Mouse (Mus musculus): ENCODE data around the gene Rap1b. TPM values are rescaled to one million over a fixed set of nuclear protein-coding genes. Genes with fewer than 3 reads are reported as not detected.
A peak's percentile ranks its signal among the peaks of the same experiment; 100 is the strongest.

The Rap1b gene
- total RNA-seq, 1 experiment from 2014 or later, result 126 TPM

DNA sequence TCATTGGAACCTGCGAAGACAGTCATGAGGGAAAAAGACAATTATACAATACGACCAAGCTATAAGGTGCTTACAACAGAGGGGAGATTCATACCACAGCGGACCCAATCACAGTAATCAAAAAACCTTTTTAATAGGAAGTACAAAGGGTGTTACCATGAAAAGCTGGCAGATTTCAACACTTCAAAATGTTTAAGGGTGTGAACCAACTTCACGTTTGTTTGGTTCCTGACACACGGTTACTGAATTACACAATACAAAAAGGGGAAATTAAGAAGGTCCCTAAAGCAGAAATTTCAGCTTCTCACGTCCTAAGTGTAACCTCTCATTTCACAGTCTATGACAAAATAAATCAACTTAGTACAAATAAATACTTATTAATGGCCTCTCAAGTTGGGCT lies 27.2 kb downstream of the Rap1b start:
- no peak for DNase-seq

- DNase-seq, result no peak
Measured at GRCm38 (mm10) chr10:117816721-117817120, 29.1 kb downstream of the Rap1b start.

GRCm38 (mm10) chr10:117812501-117812900 lies 33.3 kb downstream of the Rap1b start:
- no peak for DNase-seq

DNA sequence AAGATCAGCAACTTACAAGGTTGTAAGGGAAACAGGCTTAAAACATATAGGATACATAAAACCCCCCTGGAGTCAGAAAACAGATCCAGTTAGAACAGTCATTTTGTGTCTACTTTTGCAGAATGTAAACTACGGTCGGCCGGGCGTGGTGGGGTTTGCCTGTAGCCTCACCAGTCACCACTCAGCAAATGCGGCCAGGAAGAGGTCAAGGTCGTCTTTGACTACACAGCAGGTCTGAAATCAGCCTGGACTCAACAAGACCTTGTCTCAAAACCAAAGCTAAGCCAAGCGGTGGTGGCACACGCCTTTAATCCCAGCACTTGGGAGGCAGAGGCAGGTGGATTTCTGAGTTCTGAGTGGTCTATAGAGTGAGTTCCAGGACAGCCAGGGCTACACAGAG lies 34.3 kb downstream of the Rap1b start:
- no peak for DNase-seq

DNA sequence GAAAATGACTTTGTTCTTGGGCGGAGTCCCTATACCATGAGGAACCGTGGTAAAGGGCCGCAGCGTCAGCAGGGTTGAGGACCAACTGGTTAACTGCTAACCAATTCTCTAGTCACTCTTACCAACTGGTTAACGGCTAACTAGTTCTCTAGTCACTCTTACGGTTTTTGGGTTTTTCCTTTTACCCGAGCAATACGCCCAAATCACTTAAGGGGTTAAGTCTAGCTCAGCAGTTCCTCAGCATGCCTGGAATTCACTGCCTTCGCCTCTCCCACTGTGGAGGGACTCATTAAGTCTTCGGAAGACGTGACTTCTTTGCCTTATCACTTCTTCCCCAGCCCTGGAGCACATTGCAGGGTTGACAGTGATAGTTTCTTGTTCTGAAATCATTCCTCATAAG lies 35.3 kb downstream of the Rap1b start:
- no peak for DNase-seq

DNA sequence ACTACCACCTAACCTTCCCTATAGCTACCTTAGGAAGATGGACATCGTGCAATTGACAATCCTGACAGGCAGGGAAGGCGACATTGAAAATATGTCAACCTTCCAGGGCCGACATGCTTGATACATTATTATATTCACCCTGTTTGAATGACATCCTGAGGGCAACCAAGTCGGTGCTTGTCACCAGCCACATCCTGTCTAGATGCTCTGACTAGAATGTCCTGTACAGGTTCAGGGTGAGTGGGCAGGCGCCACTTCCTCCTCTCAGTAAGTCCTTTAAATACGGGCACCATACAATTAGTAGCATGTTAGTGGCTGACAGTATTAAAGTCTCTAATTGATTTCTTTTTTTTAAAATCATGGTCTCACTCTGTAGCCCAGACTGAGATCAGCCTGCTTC lies 37.8 kb downstream of the Rap1b start:
- no peak for DNase-seq

DNA sequence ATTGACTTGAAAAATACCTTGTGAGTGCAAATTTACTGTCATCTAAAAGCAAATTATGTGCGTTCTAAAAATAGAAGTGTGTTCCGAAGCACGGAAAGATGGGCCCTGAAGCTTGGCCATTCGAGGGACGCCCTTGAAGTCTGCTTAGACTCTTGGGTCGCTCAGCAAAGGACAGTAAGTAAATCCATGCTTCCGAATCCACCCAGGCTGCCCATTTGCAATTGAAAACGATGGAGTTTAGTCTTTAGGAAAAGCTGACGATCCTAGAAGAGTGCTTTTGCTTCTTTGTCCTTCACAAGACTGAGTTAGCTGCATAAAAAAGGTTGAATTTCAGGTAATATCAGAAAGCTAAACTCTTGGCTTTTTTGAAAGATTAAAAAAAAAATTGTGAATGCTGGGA lies 39.9 kb downstream of the Rap1b start:
- no peak for DNase-seq

- no peak for DNase-seq
Measured at GRCm38 (mm10) chr10:117803870-117804850, 41.7 kb downstream of the Rap1b start.

DNA sequence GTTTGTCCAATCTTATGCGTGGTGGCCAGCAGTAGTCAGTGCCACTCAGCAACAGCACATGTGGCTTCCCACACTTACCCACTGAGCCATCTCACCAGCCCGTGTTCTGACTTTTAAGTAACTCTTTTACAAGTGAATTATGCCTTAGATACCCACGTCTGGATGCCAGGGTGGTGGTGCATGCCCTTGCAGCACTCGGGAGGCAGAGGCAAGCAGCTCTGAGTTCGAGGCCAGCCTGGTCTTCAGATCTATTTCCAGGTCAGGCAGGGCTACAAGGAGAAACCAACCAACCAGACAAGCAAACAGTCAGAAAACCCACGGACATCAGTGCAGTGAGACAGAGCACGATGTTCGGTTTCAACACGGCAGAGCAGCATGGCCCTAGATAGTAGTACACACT lies 43.9 kb downstream of the Rap1b start:
- no peak for DNase-seq

GRCm38 (mm10) chr10:117799806-117800205 lies 46.0 kb downstream of the Rap1b start:
- DNase-seq, result no peak

DNA sequence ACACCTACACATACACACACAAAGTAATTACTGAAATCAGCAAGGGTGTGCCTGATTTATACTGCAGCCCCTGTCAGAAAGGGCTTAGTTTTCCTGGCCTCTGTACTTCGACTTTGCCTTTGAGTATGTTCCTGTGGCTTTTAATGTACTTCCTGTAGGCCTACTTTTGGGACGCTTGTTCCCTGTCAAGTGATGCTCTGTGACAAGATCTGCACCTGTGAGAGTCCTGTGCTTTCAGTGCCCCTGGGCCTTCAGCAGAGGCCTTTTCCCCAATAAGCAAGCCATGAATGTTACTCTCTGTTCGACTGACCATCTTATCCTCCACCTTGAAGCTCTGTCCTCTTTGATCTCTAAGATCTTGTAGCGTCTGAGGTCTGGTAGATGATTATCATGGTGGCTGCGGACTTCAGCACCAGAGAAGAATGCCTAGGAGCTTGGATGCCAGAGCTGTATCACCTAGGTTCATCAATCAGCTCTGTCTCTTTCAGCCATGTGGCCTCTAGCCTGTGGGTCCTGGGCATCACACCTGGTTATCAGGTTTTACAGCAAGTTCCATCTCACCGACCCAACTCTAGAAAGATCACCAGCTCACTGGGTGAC lies 47.3 kb downstream of the Rap1b start:
- no peak for DNase-seq

DNA sequence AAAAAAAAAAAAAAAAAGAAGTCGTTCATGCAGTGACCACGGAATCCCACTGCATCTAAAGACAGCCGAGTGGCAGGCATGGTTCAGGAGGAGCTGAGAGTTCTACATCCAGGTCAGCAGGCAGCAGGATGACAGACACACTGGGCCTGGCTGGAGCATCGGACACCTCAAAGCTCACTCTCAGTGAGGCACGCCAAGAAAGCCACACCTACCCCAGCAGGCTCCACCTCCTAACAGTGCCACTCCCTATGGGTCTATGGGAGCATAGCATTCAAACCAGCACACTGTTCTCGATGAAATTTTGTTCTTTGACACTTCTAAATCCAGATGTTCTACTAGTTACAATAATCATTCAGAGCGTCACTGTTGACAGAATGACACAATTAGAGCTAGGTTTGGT lies 48.2 kb downstream of the Rap1b start:
- no peak for DNase-seq

DNA sequence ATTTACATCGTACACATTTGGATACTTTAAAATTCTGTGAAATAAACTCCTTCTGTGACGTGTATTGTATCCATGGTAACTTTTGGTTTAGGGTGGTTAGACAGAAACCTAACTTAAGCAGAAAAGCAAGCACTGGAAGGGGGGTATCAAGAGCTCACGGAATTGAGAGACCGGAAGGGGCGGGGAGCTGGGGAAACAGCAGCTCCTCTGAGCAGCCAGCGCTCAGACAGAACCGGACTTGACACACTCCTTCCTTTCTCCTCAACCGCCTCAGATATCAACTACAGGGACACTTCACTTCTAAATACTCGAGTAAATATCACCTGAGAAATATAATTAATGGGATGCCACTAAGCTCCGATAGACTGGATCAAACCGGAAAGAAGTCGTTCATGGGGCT lies 48.7 kb downstream of the Rap1b start:
- DNase-seq, result no peak

GRCm38 (mm10) chr10:117796181-117796580 lies 49.7 kb downstream of the Rap1b start:
- no peak for DNase-seq

- no peak for DNase-seq
Measured at GRCm38 (mm10) chr10:117795206-117795605, 50.6 kb downstream of the Rap1b start.

GRCm38 (mm10) chr10:117793436-117794030 lies 52.3 kb downstream of the Rap1b start:
- no peak for DNase-seq

DNA sequence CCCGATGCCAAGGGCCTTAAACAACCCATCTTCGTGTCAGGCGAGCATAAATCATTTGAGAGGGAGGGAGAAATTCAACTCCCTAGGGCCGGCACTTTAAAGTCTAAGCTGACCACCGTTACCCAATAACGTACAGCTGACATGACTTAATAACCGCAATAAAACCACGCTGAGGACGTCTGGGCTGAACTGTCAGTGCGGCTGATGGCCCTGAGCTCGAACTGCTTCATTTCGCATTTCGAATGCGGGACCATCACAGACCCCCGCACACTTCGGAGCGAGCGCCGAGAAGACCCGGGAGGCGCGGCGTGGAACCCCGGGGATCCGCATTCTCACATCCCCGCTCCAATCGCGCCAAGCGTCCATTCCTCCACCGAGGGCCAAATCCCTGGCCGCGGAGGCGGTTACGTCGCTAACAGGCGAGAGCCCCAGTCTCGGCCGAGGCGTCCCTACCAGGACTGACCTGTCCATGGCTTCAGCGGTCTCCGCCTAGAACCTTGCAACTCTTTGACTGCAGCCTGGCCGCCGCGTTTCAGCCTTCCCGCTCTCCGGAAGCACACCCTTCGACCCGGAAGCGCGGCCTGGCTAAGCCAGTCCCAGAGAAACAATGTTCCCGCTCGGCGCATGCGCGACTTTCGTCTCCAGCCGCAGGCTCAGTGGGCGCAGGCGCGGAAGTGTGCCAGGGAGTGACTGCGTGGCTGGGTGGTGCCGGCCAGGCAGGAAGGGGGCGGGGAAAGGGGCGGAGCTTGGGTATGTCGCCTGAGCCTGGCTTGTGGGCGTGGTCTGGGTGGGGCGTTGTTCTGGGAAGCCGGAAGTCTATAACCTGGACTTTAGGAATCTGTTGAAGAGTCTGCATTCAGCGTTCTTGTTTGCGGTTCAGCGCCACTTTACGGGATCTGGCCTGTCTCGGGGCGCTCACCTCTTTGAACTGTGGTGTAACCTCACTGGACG lies 53.4 kb downstream of the Rap1b start, which contains the start of gene Nup107:
Nup107 (minus strand) TSS at position 565 of the 951 bp plus-strand sequence.
- DNase-seq, result peak; percentile 100

GRCm38 (mm10) chr10:117791171-117791470 lies 54.7 kb downstream of the Rap1b start:
- no peak for DNase-seq

GRCm38 (mm10) chr10:117790421-117791170 lies 55.2 kb downstream of the Rap1b start:
- DNase-seq, result no peak

DNA sequence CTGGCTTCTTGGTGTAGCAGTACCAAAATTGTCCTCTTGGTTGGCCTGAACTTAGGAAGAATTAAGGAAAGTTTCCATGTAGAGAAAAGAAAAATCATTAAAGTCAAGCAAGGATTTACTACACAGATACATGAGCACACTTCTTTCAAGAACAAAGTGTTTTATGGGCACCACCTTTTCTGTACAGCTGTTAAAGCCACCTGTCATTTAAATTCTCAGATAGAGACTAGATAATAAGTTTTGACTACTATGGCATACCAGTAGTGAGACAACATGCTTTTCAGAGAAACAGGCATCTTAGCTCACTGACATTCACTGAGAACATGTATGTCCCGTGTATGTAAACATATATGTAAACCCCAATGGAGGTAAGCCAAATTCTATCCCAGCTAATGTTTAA lies 55.8 kb downstream of the Rap1b start:
- no peak for DNase-seq

- no peak for DNase-seq
Measured at GRCm38 (mm10) chr10:117784646-117785045, 61.2 kb downstream of the Rap1b start.
